Mouse (Mus musculus) skeletal muscle tissue, adult 2 months (tissue): ENCODE results near the gene St8sia1.
"Not testable (repeated sequence)": the region's sequence is repeated elsewhere in the genome, so short reads cannot be mapped to it uniquely, and the experiment has no call there.

Experiments
- DNase-seq: peaks from one replicate; pipeline ENCODE4 v3.0.0-alpha.2; 2012; ENCODE audit warnings: low read depth, low spot score

The St8sia1 gene

DNA sequence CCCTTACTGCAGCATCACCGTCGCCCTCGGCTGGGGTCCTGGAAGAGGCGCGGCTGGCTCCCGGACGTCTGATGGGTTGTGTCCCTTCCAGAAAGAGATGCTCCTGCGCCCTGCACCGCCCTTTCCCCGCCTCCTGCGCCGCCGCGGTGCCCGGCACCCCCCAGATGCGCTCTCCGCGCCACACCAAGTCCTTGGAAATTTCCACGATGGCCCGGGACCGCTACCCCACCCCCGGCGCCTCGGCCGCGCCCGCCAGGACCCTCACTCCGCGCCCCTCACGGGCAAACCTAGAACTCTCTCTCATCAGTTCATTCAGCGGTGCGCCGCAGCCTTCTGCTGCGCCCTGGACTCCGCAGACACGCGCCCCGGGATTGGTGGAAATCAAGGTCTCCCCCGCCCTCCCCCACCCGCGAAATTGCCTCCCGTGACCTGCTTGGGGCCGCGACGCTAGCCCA is at the start of gene St8sia1:
St8sia1 (minus strand) TSS at position 377 of the 455 bp plus-strand sequence.
- no peak for DNase-seq

GRCm38 (mm10) chr6:143012513-143013215 is 48.4 kb upstream of the St8sia1 start:
- DNase-seq, result no peak

DNA sequence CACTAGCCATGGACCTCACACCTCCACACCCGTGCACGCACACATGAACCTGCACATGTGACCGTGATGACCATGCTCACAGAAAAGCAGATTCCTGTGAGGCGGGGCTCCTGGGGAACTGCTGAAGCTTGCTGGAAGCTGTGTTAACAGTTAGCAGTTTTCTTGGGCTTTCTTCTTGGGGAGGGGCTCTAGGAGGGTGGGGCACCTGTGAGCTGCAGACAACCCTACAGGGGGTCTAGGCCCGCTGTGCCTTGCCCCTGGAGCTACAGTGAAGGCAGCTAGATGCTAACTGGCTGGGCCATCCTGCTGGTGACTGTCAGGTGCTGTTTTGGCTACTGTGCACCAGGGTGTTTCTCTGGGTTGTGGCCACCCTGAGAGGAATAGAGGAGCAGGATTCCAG is 44.6 kb upstream of the St8sia1 start:
- DNase-seq, result no peak

DNA sequence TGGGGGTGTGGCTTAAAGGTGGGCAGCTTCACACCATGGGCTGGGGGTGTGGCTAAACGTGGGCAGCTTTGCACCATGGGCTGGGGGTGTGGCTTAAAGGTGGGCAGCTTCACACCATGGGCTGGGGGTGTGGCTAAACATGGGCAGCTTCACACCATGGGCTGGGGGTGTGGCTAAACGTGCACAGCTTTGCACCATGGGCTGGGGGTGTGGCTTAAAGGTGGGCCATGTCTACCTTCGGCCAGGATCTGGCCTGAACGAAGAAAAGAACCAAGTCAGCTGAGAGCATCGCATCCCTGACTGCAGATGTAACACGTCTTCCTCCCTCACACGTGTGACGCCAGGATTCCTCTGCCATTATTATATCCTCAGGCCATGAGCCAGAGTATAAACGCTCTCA is 41.0 kb upstream of the St8sia1 start:
- not testable (repeated sequence) for DNase-seq

DNA sequence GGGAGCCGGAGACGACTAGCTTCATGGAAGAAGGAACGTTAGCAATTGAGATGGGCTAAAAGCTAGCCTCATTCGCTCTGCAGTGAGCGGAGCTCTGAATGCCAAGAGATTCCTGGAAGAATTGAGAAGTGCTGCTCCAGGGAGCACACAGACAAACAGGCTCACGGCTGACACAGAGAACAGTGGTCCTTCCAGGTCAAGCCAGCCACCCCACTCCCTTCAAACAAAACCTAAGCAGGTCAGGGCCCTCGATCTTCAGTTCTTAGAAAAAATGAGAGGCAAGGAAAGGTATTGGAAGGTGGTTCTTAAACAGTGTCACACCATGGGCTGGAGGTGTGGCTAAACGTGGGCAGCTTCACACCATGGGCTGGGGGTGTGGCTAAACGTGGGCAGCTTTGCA is 40.5 kb upstream of the St8sia1 start:
- DNase-seq, result no peak

DNA sequence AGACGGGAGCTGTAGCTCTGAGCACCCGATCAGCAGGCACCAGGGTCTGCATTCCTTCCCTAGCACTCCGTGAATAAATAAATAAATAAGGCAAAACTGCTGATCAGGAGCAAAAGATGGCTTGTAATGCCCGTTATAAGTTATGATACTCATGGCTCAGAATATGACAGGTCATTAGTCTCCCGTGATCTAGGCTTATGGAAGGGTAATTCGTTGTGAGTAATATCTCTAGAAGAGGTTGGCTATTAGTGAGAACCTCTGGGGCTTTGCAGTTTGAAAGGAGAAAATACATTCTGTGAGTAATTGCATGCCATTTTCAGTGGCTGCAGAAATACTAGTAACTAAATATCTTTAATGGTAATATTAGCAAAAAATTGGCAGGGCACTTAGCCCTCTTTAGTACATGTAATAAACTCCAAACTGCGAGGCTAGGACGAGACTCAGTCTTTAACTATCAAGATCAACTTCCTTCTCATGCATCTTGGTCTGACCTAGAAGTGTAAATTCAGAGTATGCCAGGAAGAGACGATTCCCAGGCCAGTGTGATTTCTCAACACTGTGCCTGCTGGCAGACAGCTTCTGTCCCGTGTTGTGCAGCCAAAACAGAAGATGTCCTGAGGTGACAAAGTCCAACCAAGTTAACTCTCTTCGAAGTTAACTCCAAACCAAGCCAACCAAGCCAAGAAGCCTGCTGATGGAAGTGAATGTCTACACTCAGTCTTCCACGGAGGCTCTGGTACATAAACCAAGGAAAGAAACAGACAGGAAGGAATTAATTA is 34.2 kb upstream of the St8sia1 start:
- DNase-seq, result peak; percentile 33

GRCm38 (mm10) chr6:142996887-142997286 is 32.6 kb upstream of the St8sia1 start:
- no peak for DNase-seq

- DNase-seq, result peak; percentile 32
Observed at GRCm38 (mm10) chr6:142995567-142995966, 31.3 kb upstream of the St8sia1 start.

- DNase-seq, result no peak
Observed at GRCm38 (mm10) chr6:142994821-142995220, 30.6 kb upstream of the St8sia1 start.

- no peak for DNase-seq
Observed at GRCm38 (mm10) chr6:142993705-142994698, 29.8 kb upstream of the St8sia1 start.

GRCm38 (mm10) chr6:142992971-142993370 is 28.7 kb upstream of the St8sia1 start:
- no peak for DNase-seq

GRCm38 (mm10) chr6:142992099-142992498 is 27.8 kb upstream of the St8sia1 start:
- DNase-seq, result no peak

GRCm38 (mm10) chr6:142991391-142992059 is 27.3 kb upstream of the St8sia1 start:
- no peak for DNase-seq

DNA sequence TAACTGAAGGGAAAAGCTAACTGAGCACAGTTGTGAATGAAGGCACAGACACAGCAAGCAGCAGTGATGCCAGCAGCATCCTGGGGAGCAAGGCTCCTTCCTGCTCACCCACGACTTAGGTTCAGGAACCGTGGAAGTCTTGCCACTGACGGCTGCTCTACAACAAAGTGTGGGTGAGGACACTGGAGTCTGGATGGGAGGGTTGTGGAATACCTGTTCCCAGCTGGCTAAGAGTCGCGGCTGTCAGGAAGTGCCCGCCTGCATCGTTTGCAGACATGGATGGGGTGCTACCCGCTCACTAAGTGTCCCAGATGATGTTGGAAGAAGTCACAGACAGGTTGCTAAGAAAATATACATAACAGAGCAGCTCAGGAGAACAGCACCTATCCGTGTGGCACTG is 26.3 kb upstream of the St8sia1 start:
- no peak for DNase-seq

DNA sequence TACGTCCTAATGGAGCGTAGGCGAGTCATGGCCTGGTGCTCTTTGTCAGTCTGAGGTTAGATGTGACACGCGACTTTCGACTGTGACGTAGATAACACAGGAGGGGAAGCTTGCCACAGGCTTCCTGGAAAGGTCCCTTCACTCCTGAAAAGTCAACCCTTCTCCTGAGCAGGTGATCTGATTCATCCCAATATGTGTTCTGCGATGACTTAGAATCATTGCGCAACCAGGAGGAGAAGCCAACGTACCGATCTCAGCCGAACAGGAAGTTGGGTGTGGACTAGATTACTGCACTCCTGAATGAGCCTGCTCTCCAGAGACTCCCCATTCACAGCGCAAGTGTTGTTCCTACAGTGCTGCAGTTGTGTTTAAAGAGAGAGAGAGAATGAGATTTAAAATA is 25.2 kb upstream of the St8sia1 start:
- DNase-seq, result no peak

- DNase-seq, result peak; percentile 24
Observed at GRCm38 (mm10) chr6:142988753-142989152, 24.5 kb upstream of the St8sia1 start.

GRCm38 (mm10) chr6:142988231-142988630 is 24.0 kb upstream of the St8sia1 start:
- DNase-seq, result no peak

- no peak for DNase-seq
Observed at GRCm38 (mm10) chr6:142987616-142988015, 23.4 kb upstream of the St8sia1 start.

DNA sequence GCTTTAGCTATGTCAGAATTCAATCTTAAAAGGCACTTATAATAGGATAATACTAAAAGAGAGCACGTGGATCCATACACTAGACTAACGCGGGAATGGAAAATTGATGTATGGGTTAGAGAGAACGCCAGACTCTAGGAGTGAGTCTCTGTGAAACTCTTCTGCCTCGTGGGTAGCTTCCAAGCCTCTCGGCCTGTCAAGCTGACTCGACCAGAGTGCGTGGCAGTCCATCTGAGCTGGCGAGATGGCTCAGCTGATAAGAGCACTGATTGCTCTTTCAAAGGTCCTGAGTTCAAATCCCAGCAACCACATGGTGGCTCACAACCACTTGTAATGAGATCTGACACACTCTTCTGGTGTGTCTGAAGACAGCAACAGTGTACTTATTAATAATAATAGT is 22.5 kb upstream of the St8sia1 start:
- DNase-seq, result not testable (repeated sequence)

DNA sequence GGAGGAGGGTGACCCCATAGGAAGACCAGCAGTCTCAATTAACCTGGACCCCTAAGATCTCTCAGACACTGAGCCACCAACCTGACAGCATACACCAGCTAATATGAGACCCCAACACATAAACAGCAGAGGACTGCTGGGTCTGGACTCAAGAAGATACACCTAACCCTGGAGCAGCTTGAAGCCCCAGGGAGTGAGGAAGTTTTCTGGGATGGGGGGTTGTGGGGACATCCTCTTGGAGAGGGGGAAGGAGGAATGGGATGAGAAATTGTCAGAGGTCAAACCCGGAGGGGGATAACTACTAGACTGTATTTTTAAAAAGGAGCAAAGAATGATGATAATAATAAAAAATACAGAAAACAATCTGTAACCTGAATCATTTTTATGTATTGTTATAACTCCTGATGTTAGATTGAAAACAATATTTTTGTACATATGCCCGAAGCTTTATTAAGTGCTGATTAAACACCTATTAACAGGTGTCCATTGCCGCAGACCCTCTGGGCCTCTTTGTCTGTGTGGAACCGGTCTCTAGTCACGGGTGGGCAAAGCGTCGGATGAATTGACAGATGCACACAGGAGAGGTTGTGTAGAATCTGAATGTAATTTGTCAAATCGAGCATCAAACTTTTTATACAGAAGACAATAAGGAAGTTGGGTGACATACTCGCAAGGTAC is 21.4 kb upstream of the St8sia1 start:
- DNase-seq, result not testable (repeated sequence)
